Mouse (Mus musculus) T-helper 17 cell (primary cell): ENCODE results near the gene Arhgap44.

Source experiments
- in situ Hi-C, 2 experiments: fragments of 300-600 bp; cut with MboI, MseI; formaldehyde crosslinking; loops; 1 replicate in 1 of 2; 2 replicates in 1 of 2; pipeline ENCODE4 v1.15.1; 2025; ENCODE audit warnings: high pct_unique_total_duplicates in 2 of 2

Arhgap44 gene

DNA sequence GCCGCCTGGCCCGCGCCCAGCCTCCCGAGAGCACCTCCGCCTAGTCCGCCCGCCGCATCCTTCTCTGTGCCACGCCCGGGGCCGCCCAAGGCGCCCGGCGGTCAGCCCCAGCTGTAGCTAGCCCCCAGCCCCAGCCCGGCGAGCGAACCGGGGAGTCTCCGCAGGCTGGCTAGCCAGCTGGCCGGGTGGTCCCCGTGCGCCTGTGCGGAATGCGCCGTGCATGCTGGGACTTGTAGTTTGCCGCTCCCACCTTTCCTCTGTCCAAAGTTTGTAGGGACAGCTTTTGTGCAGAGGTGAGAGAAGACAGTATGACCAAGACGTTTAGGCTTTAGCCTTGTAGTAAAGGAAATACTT is at the start of gene Arhgap44:
Gene Arhgap44 (minus strand): TSS at position 195 of the 354 bp plus-strand sequence.
- in situ Hi-C loops: no loop called here

DNA sequence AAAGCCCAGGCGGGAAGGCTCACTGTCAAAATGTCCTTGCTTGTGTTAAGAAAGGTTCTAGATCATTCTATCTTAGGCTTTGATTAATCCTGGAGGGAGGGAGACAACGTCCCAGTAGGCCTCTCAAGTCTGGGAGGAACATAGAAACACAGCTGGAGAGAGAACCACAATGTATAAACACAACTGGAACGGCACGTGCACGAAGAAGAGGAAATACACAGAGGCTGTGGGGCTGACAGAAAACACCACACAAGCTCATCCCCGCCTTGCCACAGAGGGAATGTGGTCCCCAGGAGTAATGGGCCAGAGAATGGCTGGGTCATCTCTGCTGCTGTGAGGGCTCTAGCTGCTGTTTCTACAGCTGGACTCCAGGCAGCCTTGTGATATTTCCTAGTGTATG is 48.9 kb upstream of the Arhgap44 start:
- in situ Hi-C loops: no loop called here

DNA sequence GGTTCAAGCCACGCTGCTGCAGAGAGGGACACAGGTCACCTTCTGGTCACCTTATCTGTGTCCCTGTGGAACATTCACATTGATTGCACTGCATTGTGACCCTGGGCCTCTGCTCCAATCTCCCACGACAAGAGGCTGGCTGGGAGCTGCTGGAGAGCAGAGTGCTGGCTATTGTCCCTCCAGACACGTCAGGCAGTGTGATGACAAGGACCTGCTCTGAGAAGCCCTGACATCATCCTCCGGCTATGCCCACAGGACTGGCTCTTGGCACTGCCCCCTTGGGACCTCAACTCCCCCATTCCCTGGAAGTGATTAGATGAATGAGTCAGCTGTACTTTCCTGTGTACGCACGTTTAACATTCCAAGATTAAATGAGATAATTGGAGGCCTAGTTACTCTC is 46.7 kb upstream of the Arhgap44 start:
- in situ Hi-C loops: loop anchor here in 1 of 2 experiments (10.0 kb wide), 1 partner anchor 1935 kb away; no protein-coding TSS in a partner anchor

DNA sequence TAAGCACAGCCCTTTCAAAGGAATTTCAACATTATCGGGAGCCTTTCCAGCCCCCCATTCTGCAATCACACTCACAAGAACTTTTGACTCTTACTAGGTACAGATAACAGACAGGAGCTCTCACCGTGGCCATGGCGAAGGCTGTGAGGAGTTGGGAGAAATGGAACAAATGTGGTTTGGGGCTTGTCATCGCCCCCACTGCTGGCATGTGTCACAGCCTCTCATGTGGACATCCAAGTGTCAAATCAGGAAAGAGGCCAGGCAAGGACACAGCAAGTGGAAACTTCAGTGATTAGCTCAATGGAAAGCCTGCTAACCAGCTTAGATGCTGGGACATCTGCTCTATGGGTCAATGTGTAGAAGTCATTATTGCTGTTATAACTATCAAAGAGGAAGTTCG is 42.5 kb upstream of the Arhgap44 start:
- in situ Hi-C loops: loop anchor here in 1 of 2 experiments (10.0 kb wide), 1 partner anchor 1939 kb away; no protein-coding TSS in a partner anchor

DNA sequence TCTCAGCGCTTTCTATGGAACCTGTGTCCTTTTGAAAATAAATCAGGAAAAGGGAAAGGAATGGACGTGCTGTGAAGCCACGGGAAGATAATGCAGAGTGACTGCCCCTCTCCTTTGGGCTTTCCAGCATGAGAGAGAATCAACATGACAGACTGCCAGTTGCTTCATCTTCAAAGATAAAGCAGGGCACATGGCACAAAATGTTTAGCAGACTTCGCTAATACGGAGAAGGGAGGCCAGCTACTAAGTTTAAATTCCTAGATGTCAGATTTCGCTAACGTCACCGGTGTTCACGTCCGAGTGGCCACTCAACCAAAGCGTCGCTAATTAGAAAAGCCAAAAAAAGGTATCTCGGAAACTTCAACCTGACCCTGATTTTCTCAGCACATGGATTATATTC is 41.9 kb upstream of the Arhgap44 start:
- in situ Hi-C loops: loop anchor here in 1 of 2 experiments (10.0 kb wide), 1 partner anchor 1940 kb away; no protein-coding TSS in a partner anchor

DNA sequence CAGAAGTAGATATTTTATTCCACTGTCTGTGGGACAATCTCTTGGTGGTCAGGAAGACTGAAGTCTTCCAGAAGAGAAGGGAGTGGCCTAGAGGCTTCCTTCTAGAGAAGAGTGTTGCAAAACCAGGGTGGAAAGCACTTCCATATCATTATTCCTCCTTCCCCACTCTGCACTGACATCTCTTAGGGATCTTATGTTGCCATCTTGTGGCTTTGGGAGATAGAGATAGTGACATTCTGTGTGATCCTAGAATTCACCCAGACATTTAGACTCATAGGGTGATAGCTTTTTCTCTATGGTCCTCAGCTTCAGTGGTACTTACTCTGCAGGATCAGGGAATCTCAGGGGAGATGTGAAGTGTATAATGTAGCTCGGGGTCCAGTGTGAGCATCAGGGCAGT is 40.3 kb upstream of the Arhgap44 start:
- in situ Hi-C loops: loop anchor here in 1 of 2 experiments (10.0 kb wide), 1 partner anchor 1942 kb away; no protein-coding TSS in a partner anchor

DNA sequence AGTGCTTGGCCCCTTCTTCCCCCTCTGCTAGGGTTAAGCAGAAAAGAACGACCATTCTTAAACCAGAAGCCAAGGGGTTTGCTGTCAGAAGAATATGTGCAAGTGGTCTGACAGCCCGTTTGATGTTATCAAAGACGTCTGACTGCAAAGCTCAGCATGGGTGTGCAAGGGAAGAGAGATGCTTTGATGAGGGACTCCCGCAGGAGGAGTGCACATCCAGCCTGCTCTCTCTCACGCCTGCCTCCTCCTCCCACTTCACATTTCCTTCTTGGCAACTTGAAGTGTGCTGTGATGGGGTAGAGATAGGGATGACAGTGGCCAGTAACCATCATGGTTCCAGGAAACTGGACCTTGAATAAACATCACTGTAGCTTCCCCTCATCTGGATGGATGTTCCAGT is 39.5 kb upstream of the Arhgap44 start:
- in situ Hi-C loops: loop anchor here in 1 of 2 experiments (10.0 kb wide), 1 partner anchor 1943 kb away; no protein-coding TSS in a partner anchor

DNA sequence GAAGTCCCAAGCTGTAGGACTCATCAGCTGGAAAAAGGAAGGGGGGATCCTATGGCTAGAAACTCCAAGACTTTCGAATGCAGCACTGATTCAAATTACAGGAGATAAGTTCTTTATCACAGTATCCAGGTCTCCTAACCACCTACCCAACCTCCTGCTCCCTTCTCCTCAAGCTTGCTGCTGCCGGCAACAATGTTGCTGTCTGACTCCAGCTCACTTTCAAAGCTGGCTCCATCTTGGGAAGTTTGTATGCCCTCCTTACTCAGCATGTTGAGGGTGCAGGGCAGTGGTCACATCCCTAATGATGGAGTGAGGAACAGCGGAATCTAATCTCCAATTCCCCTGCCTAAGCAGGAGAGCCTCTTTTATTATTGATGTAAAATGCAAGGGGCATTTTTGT is 35.3 kb upstream of the Arhgap44 start:
- in situ Hi-C loops: loop anchor here in 1 of 2 experiments (5.0 kb wide), 1 partner anchor 479 kb away; no protein-coding TSS in a partner anchor

DNA sequence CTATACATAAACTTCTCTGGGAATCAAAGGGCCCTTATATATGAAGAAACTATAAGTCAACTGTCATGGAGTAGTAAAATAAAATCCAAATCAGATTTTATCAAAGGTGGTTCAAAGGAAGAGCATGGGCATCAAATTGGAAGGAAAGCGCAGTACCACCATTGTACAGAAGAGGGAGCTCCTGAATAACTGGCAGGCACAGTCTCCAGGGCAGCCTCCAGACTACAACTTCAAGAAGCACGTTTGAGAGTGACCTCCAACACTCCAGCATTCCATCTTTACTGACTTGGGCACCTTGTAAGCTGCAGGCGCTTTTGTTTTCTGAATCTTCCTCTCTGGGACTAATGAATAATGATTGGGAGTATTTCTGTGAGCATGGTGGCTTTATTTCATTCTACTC is 34.5 kb upstream of the Arhgap44 start:
- in situ Hi-C loops: loop anchor here in 1 of 2 experiments (5.0 kb wide), 1 partner anchor 480 kb away; no protein-coding TSS in a partner anchor

DNA sequence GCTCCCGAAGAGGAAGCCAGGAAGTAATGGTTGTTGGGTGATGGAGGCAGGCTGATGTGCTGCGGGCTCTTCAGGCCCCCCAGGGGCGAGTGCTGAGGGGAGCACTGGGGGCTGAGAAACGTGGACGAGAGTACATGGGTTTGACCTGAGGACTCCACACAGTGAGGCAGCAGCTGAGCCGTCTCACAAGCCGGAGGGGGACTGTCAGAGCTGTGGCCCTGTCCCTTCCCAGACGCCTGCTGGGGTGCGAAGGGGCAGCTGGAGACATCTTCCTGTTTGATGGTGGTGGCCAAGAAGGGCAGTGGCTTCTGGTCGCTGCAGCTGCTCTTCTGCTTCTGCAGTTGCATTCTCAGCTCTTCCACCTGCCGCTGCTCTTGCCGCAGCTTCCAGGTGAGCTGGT is 24.2 kb upstream of the Arhgap44 start:
- in situ Hi-C loops: no loop called here

DNA sequence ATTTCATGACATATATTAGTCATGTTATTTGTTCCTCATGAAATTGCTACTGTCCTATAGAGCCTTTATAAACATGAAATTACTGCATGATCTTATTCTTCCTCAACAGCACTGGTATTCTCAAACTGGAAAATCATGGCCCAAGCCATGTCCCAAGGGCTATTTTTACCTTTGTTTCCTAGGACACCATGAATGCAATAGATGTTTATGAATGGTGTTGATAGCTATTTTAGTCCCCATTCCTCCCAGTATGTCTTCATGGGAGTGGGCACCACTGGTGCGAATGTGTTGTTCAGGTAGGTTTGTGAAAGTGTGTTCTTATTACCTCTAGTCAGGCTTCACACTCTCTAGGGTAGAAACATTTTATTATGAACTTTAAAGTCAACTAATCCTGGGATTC is 22.4 kb upstream of the Arhgap44 start:
- in situ Hi-C loops: no loop called here

DNA sequence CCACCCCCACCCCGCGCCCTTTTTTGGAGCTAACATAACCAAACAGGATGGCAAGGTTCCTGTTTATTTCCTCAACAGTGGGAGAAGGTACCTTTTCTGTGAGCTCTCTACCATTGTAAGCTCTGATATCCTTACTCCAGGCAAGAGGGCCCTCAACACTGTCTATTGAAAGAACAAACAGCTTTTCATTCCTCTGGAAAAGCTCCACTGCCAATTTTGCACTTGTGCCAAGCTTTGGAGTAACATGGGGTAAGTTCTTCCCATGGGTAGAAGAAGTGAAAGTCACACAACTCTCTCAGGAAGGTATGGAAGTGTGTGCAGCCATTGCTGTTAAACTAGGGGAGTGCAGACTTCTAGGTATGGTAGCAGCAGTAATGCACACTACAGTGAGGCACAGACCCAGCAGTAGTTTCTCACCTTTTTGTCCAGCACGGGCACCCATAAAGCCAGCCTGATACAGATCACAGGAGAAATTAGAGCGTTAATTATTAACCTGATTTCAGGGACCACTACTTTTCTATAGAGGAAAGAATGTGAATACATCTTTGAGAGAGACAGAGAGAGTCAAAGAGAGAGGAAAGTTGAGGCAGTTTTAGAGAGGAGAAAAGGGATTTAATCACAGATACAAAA is 7.5 kb upstream of the Arhgap44 start:
- in situ Hi-C loops: no loop called here

DNA sequence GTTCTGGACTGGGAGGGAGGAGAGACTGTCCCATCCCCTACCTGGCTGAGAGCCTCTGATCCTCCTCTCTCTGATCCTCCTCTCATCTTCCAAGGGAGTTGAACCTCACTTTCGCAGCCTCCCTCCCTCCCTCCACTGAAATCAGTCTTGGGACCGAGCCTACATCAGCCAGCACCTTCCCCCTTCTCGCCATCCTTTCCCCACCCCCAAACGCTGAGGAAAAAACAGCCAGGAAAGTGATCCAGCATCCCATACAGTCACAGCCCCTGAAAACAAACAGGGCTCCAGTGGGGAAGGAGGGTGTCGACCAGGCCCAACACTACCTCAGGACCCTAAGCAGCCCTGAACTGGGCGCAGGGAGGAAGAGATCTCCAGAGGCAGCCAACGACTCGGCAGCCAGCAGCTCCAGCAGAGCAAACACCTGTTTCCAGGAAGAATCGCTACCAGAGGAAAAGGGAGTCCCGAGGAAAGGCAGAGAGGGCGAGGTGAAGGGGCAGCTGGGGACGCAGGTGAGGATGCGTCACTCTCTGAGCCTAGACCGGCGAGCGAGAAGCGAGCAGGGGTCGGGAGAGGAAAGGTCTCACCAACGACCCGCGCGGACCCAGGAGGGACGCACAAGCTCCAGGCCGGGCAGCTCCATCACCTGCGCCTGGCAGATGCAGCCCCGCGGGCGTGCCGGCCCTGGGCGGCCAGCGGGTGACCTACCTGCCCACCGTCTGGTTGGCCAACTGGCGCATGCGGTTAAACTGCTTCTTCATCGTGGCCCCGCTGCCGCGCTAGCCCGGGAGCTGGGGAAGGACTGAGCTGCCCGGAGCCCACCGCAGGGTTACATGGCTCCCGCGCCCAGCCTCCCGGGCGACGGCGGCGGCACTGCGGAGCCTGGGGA is 637 bp downstream of the Arhgap44 start:
- in situ Hi-C loops: no loop called here

DNA sequence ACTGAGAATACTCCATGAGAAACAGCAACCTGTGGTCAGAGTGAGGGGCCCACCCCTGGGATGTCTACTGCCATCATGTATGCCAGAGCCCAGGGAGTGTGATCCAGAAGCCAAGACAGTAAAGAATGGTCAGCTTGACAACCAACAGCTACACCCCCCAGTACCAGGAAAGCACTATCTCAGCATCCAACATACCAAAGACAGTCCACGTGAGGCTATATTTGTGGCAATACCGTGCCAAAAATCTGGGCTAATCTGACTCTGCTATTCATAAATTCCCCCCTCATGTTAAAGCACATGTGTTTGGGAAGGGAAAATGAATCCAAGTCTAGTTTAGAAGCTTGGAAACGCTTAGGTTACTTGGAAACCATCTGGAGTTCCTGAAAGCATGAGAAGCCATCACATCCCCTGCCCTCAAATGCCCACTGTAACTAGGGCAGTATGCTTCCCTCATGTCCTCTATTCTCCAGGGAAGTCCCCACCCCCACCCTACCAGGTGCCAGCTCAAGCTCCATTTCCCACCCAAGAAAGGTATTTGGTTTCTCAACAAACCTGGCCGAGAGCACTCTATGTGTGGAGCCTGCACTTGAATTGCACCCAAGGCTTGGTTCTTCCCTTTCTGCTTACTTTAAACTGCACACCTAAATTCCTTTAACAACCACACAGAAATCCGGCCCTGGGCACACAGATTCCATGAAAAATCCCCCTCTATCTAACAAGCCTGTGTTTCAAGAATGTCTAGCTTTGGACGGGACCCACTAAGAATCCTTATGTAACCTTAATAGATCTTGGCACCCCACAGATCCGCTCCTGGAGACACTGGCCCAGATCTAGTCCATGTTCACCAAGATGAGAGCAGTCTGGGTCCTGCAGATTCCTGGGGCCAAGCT is 1.5 kb downstream of the Arhgap44 start:
- in situ Hi-C loops: no loop called here

DNA sequence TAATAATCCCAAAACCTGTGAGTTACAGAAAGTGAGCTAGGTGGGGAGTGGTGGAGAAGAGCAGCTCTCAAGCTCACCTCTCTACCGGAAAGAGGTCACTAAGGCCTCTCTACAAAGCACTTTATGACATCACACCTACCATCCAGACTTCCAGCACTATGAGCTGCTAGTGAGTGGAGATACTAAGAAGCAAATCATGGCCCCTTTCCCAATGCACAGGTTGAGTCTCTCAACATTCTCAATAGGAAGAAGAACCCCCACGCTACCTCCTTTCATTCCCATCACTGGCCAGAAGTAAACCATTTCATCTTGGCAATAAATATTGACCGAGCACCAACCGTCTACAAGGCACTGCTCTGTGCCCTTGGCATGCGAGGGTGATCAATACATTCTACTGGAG is 3.0 kb downstream of the Arhgap44 start, which contains the start of gene 1700086D15Rik:
Gene 1700086D15Rik (minus strand): TSS at position 101 of the 400 bp plus-strand sequence.
- in situ Hi-C loops: no loop called here

DNA sequence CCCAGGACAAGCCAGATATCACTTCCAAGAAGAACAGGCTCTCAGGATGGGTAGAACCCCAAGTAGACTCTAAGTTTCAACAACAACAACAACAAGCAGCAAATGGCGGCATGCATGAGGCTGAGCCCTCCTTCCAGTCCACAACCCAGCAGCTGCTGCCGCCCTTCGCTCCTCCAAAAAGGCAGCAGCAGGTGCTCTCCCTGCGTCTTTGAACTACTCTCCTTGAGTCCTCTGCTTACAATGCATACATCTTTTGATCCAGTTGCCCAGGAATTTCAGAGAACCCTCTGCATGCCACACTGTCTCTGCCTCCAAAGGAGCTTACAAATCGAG is 4.1 kb downstream of the Arhgap44 start:
- in situ Hi-C loops: no loop called here

DNA sequence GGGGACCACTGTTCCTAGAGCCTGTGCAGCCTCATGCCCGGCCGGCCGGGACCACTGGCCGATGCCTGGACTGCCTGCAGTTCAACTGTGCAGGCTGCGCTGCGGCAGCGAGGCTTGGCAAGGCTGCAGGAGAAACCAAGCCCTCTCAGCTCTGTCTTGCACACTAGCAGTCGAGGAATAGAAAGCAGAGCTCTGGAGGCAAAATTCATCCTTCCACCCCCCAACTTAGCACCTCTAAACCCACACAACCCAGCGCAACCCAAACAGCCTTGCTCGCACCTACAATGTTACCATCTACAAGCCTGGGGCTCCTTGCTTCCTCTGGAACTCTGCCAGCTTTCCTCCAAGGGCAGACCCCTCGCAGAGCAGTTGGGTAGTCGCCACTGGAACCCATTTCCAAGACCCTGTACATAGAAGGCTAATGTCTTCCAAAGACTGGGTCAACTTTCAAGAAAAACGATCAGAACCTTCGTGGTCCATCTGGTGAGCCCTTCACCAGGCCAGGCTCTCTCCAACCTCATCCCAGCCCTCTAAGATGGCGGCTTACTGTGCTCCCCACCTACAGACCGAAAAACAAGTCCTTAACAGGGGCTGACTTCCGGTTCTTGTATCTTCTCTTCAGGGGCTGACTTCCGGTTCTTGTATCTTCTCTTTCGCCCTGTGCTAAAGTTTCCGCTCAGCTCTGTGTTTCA is 4.6 kb downstream of the Arhgap44 start:
- in situ Hi-C loops: no loop called here

DNA sequence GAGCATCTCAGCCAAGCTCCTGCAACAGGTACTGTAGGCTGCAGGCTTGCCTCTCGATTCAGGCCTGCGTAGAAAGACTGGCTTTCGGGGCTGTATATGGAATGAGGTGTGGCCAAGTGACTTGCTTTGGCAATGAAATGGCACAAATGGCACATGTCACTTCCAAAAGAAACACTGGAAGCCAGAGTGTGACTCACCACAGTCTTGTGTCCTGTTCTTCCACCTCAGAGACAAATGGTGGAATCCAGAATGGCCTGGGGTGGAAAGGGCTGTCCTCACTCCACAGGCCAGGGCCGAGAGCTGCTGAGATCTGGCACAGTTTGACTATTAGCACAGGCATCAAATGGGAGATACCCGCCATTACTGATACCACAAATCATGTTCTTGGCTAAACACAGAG is 9.8 kb downstream of the Arhgap44 start:
- in situ Hi-C loops: no loop called here

DNA sequence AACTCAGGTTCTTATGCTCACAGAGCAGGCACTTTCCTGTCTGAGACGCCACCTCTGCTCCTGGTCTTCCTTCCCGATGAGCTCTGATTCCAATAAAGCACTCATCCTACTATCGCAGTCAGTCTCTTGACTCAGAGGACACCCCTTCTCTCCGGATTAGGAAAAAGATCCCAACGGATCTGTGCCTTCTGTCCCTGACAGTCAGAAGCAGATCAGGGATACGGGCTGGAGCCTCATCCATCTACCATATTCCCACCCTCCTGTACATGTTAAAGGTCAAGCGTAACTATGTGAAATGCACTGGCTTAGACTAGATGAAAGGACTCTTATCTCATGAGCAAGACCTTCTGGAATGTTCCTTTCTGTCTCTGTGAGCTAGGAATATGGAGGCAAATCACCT is 14.3 kb downstream of the Arhgap44 start:
- in situ Hi-C loops: no loop called here

DNA sequence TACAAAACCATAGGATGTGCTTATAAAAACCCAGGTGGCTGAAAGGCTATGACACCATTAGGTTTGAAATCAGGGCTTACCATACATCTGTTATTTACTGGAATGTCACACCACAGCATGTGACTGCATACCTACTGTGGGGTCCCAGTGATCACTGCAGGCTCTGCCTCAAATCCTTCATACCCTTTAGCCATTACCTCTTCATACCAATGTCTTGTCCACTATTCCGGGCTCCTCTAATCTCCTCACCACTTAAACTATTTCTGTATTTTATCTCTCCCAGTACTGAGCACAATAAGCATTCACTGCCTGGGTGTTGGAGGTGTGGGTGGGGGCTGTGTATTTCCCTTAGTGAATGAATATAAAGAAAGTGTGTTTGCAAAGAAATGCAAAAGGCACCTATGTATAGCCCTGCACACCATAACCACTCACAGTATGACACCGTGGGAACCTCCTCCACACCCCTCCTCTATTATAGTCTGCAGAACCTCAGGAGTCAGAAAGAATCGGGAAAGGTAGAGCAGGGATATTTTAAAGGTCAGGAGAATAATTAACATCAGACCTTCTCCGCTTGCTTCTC is 19.8 kb downstream of the Arhgap44 start:
- in situ Hi-C loops: no loop called here

DNA sequence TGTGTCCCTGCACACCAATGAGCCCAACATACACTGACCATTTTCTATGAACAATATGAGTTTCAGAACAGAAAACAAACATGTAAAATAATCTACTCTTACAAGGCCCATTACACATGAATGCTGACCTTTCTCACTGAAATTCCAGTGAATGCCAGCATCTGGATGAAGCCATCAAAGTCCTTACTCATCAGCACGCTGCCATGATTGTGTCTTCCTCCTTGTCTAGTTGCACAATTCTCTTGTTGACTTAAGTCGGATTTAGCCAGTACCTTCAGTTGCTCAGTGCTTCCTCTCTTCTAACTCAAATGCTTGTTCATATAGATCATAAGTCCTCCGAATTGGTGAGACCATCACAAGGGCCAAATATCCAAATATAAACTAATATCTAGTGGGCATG is 23.7 kb downstream of the Arhgap44 start:
- in situ Hi-C loops: no loop called here
